Mouse (Mus musculus): ENCODE results near the gene 2900011O08Rik. TPM values are rescaled to one million over a fixed set of nuclear protein-coding genes. Genes with fewer than 3 reads are reported as not detected.

The 2900011O08Rik gene
- total RNA-seq, 2 experiments from 2014 or later, result not detected

DNA sequence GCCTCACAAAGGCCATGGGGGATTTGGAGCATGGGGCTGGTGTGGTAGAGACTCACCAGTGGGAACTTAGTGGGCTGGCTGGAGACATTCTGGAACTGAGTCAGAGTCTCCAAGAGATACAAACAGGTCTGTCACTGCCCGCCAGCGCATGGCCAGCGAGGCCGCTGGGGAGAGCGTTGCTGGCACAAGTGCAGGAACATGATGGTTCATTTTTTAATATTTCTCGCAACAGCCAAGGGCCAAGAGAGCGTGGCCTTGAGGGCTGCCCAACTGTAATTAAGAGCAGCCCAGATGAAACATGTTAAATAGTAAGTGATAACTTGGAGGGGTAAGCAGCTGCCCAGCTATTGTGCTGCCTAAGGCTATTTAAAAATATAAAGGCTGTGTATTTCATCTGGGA, 138.3 kb downstream of the 2900011O08Rik start:
- intact Hi-C loops (cut with DNase I), result loop anchor here (10.0 kb wide), 1 partner anchor 220 kb away; the partner anchor contains the start of genes Mpv17l and Pdxdc1

DNA sequence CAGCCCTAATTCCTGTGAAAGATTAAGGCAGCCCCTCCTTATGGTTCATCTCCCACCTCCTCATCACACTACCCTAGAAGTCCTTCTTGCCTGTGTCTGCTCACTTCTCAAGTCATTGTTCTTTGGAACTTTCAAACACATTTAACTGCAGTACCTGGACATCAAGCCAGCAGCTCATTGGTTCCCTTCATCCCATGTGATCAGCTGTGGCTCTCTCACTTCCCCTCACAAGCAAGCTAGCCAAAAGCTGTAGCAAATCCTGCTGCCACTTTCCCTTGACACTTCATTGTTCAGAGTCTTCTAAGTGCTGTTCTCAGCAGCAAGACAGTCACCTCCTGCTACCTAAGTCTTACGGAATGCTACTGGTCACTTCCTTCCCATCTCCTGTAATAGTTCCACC, 138.8 kb downstream of the 2900011O08Rik start:
- intact Hi-C loops (cut with DNase I), result loop anchor here (10.0 kb wide), 1 partner anchor 220 kb away; the partner anchor contains the start of genes Mpv17l and Pdxdc1
- DNase-seq, result no peak

More for the DNA sequence above, 138.3 kb downstream of the 2900011O08Rik start:
- no peak for DNase-seq

DNA sequence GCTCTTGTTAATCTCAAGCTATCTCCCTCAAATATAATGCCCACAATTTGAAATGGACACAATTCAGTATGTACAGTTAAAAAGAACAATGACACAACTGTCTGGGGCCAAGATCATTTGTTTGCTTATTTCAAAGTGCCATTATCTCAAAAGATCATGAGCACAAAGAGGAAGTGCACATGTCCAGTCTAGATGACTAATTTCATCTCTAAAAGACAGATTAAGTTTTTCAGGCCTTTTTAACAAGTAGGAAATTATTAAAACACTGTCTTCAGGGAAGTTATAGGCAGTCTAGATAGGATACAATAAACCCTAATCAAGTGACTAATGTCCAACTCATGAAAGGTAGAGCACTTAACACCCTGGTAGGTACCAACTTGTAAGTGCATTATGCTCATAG, 142.6 kb downstream of the 2900011O08Rik start:
- no peak for DNase-seq
- intact Hi-C loops (cut with DNase I), result loop anchor here (10.0 kb wide), 1 partner anchor 224 kb away; the partner anchor contains the start of genes Mpv17l and Pdxdc1

DNA sequence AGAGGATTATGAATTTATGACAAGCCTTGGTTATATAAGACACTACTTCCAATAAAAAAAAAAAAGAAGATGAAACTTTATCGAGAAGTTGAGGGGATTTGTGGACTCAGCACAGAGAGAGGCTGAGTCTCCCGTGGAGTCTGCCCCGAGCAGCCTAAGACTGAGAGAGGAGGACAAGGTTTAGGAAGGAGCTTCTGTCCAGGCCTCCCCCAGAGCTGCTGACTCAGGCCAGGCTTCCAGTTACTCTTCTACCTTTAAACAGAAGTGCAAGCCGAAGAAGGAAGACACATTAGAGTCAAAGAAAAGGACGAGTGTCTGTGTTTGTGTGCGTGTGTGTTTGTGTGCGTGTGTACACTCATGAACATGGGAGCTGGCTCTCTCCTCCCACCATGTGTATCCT, 144.4 kb downstream of the 2900011O08Rik start:
- intact Hi-C loops (cut with DNase I), result no loop called here
- DNase-seq, result no peak

DNA sequence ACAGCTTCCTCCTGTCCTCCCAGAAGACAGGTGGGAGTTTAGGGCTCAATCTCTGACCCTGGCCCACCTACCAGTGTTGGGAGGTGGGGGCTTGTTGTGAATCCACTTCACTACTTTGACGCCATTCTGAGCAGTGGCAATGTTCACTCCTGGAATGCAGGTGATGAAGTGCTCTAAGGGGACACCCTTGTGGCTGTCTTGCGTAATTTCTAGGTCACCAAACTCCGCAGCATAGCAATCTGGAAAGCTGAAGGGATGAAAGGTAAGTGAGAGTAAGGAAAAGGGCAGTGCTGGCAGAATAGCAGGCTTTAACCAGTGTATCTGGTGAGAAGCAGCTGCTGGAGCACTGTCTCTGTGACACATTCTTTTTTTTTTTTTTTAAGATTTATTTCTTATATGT, 145.0 kb downstream of the 2900011O08Rik start:
- intact Hi-C loops (cut with DNase I), result no loop called here
- no peak for DNase-seq

DNA sequence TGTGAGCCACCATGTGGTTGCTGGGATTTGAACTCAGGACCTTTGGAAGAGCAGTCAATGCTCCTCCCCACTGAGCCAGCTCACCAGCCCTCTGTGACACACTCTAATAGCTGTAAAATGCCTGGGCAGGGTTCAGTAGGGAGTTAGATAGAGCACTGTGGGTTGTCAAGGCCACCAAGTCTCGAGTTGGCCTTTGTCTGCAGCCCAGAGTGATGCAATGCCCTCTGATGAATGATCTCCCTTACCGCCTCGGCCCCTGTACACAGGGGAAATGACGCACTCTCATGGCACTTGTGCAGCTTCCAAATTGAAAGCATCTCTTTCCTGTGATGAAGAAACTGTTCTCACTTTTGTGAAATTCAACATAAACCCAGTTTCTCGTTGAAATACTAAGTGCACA, 145.4 kb downstream of the 2900011O08Rik start:
- intact Hi-C loops (cut with DNase I), result no loop called here
- DNase-seq, result no peak

DNA sequence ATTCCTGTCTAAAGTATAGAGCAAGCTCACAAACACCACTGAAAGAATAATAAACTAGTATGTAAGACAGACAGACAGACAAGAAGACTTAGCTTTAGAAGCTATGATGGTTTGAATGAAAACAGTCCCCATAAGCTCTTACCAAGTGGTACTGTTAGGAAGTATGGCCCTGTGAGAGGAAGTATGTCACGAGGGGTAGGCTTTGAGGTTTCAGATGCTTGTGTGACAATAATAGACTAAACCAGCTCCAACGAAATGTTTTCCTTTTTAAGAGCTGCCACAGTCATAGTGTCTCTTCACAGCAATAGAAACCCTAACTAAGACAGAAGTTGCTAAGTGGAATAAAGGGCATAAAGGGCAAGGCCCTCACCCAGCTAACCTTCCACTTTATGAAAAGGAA, 148.6 kb downstream of the 2900011O08Rik start:
- intact Hi-C loops (cut with DNase I), result no loop called here
- DNase-seq, result no peak

DNA sequence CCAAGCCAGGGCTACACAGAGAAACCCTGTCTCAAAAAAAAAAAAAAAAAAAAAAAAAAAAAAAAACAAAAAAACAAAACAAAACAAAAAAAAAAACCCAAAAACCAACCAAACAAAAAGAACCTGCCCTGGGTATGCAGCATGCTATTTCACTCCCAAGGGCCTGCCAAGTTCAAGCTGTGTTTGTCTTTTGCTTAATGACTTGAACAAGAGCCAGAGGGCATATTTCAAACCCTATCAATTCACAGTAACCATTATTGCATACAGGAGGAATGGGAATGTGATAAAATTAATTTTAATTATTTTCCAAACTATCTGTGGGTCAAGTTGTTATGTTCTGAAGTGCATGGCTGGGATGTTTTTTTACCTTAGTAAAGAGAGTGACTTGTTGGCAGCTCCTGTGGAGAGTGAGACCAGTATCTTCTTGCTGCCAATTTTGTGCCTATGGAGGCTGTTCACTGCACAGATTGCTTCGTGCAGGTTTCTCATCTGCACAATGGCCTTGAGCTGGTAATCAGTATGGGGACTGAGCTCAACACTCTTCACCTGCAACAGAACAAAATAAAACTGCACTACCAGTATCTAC, 151.7 kb downstream of the 2900011O08Rik start:
- intact Hi-C loops (cut with DNase I), result no loop called here
- DNase-seq, result no peak

DNA sequence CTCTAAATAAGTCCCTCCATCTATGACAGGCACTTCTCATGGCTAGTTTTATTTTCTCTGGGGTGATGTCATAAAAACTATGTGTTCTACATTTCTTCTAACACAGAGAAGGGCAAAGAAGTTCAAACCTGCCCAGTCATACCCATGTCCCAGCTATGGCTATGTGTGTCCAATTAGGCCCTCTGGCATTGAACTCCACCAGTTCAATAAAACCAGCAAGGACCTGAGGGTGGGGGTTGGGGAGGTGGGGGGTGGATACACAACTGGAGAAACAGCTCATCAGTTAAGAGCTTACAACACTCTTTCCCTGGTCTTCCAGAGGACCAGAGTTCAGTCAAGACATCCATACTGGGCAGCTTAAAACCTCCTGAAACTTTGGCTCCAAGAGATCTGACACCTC, 152.7 kb downstream of the 2900011O08Rik start:
- intact Hi-C loops (cut with DNase I), result no loop called here
- no peak for DNase-seq

DNA sequence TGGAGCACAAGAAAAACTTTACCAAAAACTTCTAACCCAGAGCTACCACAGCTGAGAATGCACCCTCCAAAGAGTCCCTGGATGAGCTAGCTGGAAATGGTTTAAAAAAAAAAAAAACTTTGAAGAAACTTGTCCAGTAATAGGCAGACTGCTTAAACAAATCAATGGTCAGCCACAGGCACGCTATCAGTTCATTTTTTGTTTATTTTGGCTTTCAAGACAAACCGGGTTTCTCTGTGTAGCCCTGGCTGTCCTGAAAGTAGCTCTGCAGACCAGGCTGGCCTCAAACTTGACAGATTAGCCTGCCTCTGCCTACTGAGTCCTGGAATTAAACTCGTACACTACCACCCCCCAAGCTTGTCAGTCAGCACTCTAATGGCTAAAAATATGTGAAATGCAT, 156.9 kb downstream of the 2900011O08Rik start:
- intact Hi-C loops (cut with DNase I), result no loop called here
- DNase-seq, result no peak

DNA sequence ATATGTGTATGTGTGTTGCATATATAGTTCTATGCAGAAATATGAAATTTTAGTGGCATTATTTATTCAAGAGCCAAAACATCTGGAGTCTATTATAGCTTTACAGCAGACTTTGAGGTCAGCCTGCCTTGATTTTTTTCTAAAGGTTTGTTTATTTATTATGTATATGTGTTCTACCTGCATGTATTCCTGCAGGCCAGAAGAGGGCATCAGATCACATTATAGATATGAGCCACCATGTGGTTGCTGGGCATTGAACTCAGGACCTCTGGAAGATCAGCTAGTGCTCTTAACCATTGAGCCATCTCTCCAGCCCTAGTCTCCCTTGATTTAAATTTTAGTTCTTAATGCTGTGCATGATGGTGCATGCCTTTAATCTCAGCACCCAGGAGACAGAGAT, 161.3 kb downstream of the 2900011O08Rik start:
- DNase-seq, result no peak
- intact Hi-C loops (cut with DNase I), result no loop called here

Small RNAs within 50 kb of the gene (microRNA-seq; reads per million reads assigned to microRNA genes)
- gene Gm27671, result 0 reads per million in 2 experiments

Other genes starting within 250 kb of the 2900011O08Rik start
- gene Rrn3, start 205.9 kb upstream of the 2900011O08Rik start, total RNA-seq (2021), result 10 to 100 TPM; 35.5 to 36.8 TPM
- gene Ntan1, start 167.8 kb upstream of the 2900011O08Rik start, total RNA-seq (2021), result 10 to 100 TPM; 49.7 to 50.1 TPM
- gene Pdxdc1, start 83.5 kb upstream of the 2900011O08Rik start, total RNA-seq (2021), result 10 to 100 TPM; 69.7 to 72.4 TPM
- gene Mpv17l, start 83.4 kb upstream of the 2900011O08Rik start, total RNA-seq (2021), result under 1 TPM; 0.59 to 0.79 TPM
- gene Ifitm7, start 284 bp downstream of the 2900011O08Rik start, total RNA-seq (2021), result not detected
- 10 to 100 TPM; 31.6 to 32.1 TPM for gene Nde1, start 176.7 kb downstream of the 2900011O08Rik start, total RNA-seq (2021)
- 10 to 100 TPM; 28.9 to 29.5 TPM for gene Marf1, start 176.7 kb downstream of the 2900011O08Rik start, total RNA-seq (2021)